Mouse (Mus musculus) frontal cortex, postnatal 36 days (tissue): ENCODE data around the gene Dnah3.

Experiments used
- DNase-seq, 2 experiments: peaks; one replicate each; pipeline ENCODE4 v3.0.0; 2022; ENCODE audit warnings: low spot score in 2 of 2

The Dnah3 gene

GRCm38 (mm10) chr7:120095180-120095579, at the start of gene Dnah3:
Gene Dnah3, minus strand, starts transcription at chr7:120095280.
- no peak for DNase-seq

GRCm38 (mm10) chr7:120142743-120143142, 47.7 kb upstream of the Dnah3 start:
- DNase-seq = no peak

GRCm38 (mm10) chr7:120128951-120129350, 33.9 kb upstream of the Dnah3 start:
- DNase-seq = peak in 1 of 2 experiments; percentile 49

GRCm38 (mm10) chr7:120127686-120128059, 32.6 kb upstream of the Dnah3 start:
- no peak for DNase-seq

- no peak for DNase-seq
These were observed 32.1 kb upstream of the Dnah3 start for GRCm38 (mm10) chr7:120126976-120127685.

GRCm38 (mm10) chr7:120124844-120125243, 29.8 kb upstream of the Dnah3 start:
- peak; percentile 71 to 84 for DNase-seq

GRCm38 (mm10) chr7:120123776-120124175, 28.7 kb upstream of the Dnah3 start:
- no peak for DNase-seq

- DNase-seq = no peak
These were observed 22.4 kb upstream of the Dnah3 start for GRCm38 (mm10) chr7:120117529-120117928.

- DNase-seq = no peak
These were observed 21.9 kb upstream of the Dnah3 start for GRCm38 (mm10) chr7:120116976-120117375.

- DNase-seq = no peak
These were observed 14.6 kb upstream of the Dnah3 start for GRCm38 (mm10) chr7:120109676-120110075.

GRCm38 (mm10) chr7:120106356-120106755, 11.3 kb upstream of the Dnah3 start:
- peak in 1 of 2 experiments; percentile 61 for DNase-seq

GRCm38 (mm10) chr7:120104975-120105374, 9.9 kb upstream of the Dnah3 start:
- peak in 1 of 2 experiments; percentile 24 for DNase-seq

GRCm38 (mm10) chr7:120103019-120103567, 8.0 kb upstream of the Dnah3 start:
- peak in 1 of 2 experiments; percentile 26 for DNase-seq

- peak; percentile 54 to 67 for DNase-seq
These were observed 7.3 kb upstream of the Dnah3 start, which contains the start of gene Tmem159 for GRCm38 (mm10) chr7:120102164-120102972. Gene Tmem159, plus strand, starts transcription at chr7:120102353.

- DNase-seq = peak; percentile 36 to 52
These were observed 3.3 kb upstream of the Dnah3 start for GRCm38 (mm10) chr7:120098403-120098802.

- DNase-seq = peak; percentile 61 to 75
These were observed 2.8 kb upstream of the Dnah3 start for GRCm38 (mm10) chr7:120097845-120098244.

GRCm38 (mm10) chr7:120094216-120094615, 864 bp downstream of the Dnah3 start:
- peak in 1 of 2 experiments; percentile 38 for DNase-seq

GRCm38 (mm10) chr7:120093033-120093432, 2.0 kb downstream of the Dnah3 start:
- DNase-seq = no peak

- DNase-seq = no peak
These were observed 14.9 kb downstream of the Dnah3 start for GRCm38 (mm10) chr7:120080177-120080576.

- DNase-seq = no peak
These were observed 25.9 kb downstream of the Dnah3 start for GRCm38 (mm10) chr7:120069164-120069563.

GRCm38 (mm10) chr7:120068114-120068513, 27.0 kb downstream of the Dnah3 start:
- no peak for DNase-seq

- DNase-seq = no peak
These were observed 31.0 kb downstream of the Dnah3 start for GRCm38 (mm10) chr7:120064045-120064444.
